Mouse (Mus musculus) heart, adult 11 months (tissue): ENCODE results near the gene Plcd3.
A peak's percentile ranks its signal among the peaks of the same experiment; 100 is the strongest.

ENCODE experiments used
- DNase-seq: peaks from one replicate; pipeline ENCODE4 v3.0.0; 2022

Gene Plcd3

DNA sequence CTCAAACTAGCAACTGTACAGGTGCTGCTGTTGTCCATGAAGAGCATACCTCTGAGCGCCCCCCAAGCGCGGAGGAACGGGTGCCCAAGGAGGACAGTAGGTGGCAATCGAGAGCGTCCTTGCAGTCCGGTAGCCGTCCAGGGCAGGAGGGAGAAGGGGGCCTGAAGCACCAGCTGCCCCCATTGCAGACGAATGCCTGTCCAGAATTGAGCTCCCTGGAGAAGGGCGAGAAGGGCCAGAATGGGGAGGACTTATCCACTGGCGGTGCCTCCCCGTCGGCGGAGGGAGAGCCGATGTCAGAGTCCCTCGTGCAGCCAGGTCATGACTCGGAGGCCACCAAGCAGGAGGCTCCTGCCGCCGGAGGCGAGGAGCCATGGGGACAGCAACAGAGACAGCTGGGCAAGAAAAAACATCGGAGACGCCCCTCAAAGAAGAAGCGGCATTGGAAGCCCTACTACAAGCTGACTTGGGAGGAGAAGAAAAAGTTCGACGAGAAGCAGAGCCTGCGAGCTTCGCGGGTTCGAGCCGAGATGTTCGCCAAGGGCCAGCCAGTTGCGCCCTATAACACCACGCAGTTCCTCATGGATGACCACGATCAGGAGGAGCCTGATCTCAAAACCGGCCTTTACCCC lies 15.6 kb upstream of the Plcd3 start:
- peak; percentile 98 for DNase-seq

DNA sequence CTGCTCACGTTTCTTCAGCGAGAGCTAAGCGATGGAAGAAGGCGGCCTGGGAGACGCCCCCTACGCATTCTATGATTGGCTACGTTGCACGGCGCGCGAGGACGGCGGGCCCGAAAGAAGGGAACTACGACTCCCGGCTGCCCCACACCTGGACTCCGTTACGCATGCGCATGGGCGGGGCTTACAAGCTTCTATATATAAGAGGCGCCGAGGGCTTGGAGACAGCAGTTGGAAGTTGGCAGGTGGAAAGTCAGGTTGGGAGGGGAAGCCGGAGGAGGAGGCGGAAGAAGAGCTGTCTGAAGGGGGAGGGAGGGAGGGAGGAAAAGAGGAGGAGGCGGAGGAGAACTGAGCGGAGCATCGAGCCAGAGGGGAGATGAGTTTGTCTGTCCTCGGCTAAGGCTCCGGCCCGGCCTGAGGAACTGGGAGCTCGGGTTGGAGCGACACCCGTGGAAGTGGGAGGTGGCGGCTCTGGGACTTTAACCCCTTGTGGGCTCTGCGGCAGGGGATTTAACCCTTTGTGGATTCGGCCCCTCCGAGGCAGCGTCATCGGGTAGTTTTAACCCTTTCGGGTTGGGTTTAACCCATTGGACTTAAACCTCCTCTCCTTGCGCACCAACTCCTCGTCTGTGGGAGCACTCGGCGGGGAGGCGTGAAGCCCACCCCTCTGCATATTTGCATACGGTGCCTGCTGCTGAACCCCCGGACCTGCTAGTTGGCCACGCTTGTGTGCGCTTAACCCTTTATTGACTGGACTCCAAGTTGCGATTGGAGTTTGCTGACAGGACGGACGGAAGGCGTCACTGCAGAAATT lies 14.8 kb upstream of the Plcd3 start, which contains the start of gene Hexim1:
Gene Hexim1, plus strand, starts transcription at position 224 of the 811 bp plus-strand sequence.
- DNase-seq = peak; percentile 100

DNA sequence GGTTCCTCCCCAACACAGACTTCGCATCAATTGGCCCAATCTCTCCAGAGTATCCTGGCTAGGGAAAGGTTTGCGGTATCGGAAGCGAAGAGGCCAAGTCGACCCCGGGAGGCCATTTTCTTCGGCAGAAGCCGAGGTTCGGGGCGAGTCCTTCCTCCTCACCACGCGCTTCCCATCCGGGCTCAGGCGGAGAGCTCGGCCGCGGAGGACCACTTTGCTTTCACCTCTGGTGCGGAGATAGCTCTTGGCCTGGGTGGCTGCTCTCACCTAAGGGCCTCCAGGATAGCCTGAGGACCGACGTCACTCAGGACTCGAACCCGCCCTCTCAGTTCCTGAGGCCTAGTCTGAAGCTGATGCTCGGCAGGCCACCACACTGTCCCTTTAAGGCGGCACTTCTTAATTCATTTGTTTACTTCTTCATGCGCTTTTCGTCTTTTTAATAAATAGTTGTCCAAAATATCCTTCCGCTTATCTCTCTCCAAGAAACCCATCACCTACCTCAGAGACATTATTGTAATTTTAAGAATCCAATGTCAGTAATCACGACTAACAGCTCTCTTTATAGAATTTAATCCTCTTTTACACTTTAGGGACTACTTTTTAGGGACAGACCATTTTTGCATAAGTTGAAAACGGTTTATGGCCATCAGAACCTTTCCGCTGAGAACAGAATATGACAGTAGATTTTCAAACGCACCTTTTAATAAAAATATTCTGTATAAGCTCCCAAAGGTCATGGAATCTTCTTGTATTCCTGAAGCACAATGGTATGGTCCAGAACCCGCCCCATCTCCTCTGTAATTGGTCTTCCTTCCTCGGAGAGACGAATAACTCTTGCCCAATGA lies 13.9 kb upstream of the Plcd3 start:
- DNase-seq = peak; percentile 99

DNA sequence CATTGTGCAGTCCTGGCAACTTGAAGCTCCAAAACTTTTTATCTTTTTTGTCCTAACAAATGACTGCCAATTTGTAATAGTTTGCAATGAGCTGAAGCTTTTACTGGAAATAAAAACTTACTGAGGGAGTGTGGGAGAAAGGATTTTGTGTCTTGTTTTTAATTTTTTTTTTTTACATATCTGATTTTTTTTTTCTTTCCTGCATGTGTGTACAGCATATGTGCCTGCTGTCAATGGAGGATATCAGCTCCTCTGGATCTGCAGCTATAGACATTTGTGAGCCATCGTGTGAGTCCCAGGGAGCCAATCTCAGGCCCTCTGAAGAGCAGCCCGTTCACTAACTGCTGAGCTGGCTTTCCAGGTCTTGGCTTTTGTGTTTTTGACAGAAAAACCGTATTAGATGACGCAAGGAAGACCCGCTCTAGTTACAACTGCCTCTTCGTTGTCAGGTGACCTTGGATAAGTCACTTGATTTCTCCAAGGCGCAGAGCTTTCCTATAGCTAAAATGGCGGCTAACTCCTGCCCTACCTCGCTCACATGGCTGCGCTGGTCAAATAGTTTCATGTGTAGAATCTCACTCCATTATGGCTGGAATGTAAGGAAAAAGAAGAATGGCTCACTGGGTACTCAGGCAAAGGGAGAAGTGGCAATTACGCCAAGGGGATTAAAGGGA lies 12.9 kb upstream of the Plcd3 start:
- peak; percentile 93 for DNase-seq

DNA sequence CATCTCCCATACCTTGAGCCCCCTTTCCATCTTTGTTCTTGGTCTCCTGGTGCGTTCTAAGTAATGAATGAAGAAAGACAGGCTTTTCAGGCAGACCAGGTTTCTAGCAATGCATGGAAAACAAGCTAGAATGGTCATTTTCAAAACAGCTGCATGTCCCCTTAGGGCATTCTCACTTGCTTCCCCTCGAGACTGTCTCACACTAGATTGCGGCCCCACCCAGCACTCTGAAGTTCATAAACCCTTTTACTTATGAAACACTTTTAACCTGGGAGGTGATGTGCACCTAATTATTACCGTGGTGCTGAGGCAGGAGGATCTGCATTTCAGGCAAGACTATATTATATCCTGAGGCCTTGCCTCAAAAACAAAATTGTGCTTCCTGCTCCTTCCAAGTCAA lies 12.3 kb upstream of the Plcd3 start:
- DNase-seq = peak; percentile 87

DNA sequence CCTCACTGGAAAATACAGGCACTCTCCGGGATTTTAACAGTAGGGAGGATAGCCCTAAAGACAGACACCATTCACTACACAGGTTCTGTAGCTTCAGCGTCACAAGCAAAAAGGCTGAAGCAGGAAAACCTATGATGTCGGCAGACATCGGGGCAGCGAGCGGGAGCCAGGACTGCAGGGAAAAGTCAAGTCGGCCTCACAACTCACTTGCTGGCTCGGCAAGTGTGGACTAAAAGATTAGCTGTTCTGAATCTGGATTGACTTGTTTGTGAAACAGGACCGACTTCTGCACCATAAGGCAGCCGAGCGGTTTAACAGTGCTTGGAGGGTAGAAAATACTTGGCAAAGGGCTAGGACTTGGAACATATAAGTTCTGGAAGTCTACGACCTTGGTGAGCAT lies 11.5 kb upstream of the Plcd3 start:
- peak; percentile 94 for DNase-seq

DNA sequence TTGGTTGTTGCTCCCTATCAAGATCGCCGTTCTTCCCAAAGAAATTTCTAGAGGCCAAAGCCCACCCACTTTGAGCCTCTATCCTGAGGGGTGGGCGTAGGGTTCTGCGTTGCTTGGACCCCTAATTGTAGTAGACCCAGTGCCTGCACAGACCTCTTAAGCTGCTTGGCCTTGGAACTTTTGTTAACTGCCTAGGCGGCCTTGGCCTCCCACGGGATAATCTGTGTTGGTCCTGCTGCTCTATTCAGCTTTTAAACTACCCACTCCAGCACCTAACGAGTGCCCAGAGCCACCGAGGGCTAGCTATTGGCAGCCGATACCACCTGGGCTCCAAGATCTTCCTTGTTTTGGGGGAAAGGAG lies 11.1 kb upstream of the Plcd3 start:
- peak; percentile 95 for DNase-seq

DNA sequence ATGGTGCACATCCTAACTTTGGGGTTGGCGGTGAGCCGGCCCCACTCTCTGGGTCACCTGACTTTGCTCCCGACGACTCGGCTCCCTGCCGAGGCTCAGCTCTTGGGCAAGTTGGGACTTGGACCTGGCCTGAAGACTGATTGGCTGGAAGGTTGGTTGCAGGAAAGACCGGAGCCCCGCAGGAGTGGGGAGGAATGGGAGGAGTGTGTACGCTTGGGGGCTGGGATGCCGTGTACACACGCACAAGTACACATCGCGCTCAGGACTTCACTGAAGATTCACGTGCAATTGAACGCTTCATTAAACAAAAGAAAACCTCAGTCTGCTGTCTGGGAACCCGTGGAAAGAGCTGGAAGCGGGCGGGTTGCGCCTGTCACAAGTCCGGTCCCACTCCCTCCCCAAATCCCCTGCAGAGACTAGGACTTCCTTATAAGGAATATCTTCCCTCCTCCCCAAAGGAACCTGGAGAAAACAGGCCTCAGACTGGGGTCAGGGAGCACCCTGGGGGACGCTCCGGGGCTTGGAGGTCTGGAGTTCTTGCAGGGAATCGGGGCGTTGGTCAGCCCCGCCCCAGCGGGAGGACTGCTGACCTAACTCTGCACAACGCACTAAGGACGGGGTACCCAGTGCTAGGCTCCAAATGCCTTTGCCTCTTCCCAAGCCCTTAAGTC lies 10.6 kb upstream of the Plcd3 start:
- DNase-seq = peak; percentile 99

DNA sequence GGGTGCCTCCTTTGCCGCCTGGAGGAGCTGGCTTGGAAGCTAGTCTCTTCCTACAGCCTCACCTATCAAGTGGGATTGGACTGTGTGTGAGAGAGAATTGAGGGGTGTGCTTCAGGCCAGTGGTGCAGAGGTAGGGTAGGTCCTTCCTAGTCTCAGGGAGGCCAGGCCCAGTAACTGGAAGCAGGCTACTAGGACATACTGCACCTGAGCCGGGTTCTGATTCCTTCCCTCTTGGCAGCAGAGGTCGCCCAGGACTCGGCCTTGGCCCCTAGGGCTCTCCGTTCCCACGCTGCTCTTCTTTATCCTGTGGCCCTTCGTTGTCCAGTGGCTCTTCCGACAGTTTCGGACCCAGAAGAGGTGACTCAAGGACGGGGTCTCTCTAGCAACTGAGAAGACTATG lies 9.8 kb upstream of the Plcd3 start:
- peak; percentile 95 for DNase-seq

DNA sequence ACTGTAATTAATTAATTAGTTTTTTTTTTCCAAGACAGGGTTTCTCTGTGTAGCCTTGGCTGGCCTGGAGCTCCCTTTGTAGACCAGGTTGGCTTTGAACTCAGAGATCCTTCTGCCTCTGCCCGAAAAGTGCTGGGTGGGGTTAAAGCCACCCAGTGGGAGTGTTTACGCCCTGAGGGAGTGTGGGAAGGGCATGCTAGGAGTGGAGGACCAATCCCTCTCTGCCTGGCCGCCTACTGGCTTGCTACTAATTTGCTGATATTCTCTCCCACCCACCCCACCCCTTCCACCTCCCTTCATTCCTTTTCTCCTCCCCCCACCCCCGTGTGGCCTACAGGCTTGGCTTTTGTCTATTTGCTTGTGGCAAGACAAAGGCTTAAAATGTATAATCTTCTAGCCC lies 4.9 kb upstream of the Plcd3 start:
- peak; percentile 90 for DNase-seq

DNA sequence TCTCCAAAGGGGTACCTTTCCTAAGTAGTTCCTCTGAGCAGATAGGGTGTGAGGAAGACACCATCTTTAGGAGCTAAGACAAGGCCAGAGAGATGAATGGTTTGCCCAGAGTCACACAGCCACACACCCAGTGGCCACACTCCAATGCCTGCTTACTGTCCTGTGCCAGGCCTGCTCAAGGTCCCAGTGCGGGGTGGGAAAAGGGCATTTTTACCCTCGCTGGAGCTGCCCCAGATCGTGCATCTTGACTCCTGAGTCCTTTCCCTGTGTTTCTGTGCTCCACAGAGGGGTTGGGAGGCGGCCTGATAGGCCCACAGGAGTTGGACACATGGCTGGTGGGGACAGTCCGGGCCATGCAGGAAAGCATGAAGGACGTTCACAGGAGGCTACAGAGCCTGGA lies 4.4 kb upstream of the Plcd3 start:
- peak; percentile 88 for DNase-seq

DNA sequence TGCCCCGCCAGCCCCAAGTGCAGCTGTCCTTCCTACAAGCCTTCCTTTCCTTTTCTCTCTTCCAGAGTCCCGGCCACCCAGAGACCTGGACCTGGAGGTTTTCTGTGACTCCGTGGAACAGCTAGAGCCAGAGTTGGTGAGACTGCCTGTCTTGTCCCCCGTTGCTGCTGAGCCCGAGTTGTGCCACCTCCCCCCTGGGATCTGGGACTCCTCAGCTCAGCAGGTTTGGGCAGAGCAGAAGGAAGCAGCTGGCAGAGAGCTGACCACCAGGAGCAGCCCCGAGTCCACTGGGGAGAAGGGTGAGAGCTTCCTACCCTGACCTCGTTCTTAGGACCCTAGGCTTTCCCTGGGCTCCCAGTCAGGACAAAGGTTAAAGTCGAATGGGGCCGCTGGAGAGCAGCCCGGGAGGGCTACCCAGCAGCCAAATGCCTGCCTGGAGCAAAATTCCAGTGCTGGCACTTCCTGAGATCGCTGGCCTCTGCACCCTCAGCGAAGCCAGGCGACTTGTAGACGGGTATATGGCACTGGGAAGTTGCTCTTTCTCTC lies 3.8 kb upstream of the Plcd3 start:
- DNase-seq = peak; percentile 92

DNA sequence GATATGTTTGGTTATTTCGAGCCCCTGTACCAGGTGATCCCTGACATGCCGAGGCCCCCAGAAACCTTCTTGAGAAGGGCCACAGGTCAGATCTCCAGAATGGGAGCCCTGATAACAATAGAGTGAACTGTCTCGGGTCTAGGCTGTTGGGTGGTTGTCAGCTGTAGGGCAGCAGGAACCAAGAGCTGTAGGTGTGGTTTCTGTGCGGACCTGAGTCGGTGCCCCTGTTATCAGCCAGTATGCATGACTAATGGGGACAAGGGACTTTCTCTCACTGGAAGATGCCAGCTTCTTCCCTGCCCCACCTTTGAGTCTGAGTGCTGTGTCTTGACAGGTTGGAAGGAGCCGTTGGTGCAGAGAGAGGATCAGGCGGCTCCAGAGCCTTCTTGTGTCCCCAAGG lies 3.0 kb upstream of the Plcd3 start:
- peak; percentile 94 for DNase-seq

DNA sequence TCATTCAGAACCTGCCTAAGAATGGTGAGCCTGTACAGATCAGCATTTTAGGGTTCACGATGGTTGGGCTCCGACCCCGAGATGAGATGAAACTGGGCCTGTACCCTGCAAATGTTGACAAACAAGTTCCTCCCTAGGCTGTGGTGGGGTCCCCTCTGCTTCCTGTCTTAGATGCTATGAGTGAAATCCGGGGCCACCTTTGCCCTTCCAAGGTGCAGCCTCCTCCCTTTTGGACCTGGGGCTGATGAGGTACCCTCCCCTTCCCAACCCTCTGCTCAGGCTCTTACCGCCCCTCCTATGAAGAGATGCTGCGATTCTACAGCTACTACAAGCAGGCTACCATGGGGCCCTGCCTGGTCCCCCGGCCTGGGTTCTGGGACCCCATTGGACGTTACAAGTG lies 2.2 kb upstream of the Plcd3 start:
- DNase-seq = peak; percentile 92

DNA sequence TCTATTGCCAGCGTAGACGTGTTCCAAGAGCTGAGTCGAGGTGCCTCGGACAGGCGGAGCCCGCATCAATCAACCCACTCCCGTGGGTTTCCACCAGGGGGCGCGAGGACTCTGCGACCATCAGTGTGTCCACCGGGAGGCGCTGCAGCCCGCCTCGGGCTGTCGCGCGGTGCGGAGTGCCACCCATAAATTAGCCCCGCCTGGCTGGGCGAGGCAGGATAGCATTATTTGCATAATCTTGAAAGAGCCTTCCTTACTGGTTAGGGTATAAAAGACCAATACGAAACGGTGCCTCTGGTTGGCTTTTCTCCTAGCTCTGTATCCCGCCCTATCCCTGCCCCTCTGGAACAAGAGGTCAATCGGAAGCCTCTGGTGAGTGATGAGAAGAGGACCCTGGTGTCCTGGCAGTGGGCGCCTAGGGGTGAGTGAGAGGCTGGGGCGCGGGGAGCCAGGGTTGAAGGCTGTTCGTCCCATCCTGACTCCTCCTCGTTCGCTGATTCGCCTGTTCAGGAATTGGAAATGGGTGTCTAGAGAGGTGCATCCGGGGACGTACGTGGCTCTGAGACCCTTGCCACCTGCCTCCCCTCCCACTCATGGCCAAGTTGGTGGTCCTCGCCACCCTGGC lies 1.4 kb upstream of the Plcd3 start:
- peak; percentile 100 for DNase-seq

DNA sequence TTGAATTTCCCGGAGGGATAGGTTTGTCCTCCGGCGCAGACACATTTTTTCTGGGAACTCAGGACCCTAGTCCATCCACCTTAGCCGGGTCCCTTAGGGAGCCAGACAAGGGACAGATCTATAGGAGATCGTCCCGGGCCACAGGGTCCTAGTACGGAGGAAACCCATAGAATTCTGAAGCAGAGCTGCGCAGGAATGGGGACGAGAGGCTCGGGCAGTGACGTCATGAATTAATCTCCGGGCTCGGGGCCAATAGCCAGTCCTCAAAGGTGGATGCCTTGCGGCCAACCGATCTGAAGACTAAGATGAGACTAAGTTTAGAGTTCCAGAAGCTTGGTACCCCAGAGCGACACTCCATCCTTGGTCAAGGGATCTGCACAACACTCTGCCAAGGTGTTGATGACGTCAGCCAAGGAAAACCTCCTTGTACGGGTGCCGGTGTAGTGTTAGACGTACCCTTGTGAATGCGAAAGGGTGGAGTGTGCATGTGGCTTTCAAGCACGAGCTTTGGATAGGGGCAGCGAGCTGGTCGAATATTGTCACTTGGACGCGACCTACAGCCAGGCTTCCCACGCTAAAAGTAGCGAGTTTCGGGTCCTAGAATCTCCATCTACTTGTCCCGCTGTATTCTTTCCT lies 526 bp upstream of the Plcd3 start:
- peak; percentile 98 for DNase-seq

DNA sequence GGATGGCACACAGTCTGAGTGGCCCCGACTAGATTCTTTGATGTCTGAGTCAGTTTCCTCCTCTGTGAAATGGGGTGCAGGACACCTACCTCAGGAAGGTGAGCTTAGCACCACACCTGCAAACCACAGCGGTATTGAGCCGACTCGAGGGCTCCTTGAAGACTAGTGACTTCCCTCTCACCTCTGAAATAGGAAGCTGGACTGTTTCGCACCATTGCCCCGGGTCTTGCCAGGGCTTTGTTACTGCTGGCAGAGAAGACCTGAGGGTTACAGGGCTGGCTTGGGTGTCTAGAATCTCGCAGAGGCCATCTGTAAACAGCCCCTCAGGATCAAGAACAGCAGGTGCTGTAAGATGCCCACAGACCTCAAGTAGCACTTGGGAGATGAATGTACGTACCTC lies 1.1 kb downstream of the Plcd3 start:
- DNase-seq = peak; percentile 92

DNA sequence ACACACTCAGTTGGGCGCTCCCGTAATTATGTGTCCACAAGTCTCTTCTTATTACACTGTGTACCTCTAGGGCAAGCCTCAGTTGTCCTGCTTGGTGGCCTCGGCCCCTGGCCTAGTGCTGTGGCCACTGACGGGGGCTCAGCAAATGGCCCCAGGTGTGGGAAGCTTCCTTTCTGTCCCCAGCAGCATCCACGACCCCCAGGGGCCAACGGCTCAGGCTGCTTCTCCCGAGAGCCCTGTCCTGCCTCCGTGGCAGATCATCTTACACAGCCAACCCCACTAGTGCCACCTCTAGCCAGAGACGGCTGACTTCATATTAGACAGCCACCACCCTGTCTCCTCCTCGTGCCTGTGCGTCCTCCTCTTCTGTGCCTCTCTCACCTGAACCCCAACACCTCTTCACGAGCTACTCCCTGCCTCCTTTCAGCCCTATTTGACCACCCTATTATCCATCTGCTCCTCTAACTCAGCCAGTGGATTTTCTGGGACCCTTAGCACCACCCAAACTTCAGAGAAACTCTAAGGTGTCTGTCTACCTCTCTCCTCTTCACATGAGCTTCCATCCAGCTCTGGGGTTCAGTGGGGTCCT lies 2.0 kb downstream of the Plcd3 start:
- peak; percentile 93 for DNase-seq

DNA sequence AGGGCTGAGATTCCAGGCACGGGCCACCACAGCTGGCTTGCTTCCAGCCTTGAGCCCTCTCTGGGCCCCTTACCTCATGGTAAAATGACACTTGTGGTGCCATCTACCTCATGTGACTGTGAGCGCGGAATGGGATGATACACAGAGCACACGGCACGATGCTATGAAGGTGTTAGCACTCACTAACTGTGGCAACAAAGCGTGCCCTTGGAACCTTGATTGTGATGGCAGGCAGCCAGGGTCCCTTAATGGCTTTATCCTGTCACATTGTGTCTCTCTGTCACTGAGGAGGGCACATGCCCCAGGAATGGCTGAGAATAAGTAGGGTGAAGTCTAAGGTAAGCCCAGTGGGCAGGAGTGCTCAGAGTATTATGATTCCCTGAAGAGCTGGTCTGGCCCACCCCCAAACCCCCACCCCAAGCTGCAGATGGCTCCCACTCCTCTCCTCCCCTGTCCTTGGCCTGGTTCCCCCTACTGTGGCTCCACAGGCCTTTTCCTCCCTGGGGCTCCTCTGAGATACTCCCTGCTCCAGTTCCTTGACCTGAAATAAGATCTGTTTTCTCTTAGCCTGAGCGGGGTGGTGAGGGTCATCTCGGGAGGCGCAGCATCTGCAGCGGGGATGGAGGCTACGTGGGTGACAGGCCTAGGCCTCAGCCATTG lies 2.8 kb downstream of the Plcd3 start:
- DNase-seq = peak; percentile 94
